Mouse (Mus musculus): ENCODE results near the gene Tnik.

DNA sequence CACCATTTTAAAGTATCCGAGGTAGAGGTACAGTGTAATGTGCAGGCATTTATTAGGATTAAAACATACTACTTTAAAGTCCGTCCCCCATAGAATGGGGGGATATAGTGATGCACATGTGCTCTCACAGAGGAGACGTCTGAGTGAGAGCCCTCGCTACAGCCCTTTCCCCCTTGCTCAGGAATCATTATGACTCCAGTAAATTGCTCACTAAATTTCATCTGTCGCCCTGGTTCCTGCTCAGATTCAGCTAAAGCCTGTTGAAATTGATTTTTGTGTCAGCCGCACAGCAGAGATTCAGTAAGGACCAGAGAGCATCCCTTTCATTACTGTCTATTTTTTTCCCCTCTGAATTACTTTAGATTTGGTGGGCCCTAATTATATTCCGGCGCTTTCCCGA lies 224.4 kb downstream of the Tnik start:
- no peak for TF ChIP-seq GATA1 (IDR thresholded peaks at IDR 0.05; ENCODE audit: borderline replicate concordance, low read length)
- no peak for TF ChIP-seq FLI1 (IDR thresholded peaks at IDR 0.05; ENCODE audit: low read length)
